Mouse (Mus musculus) ES-E14 (cell line): Measurements from ENCODE around the gene Stx11. TPM values are rescaled to one million over a fixed set of nuclear protein-coding genes. Genes with fewer than 3 reads are reported as not detected.

ENCODE experiments used
- DNase-seq: peaks from one replicate; pipeline ENCODE4 v3.0.0-alpha.2; 2013; ENCODE audit warnings: low read depth, low spot score
- H3K27ac ChIP-seq: 2 replicates; pipeline ENCODE4 v1.5.1; 2012; ENCODE audit warnings: low read depth, mild to moderate bottlenecking, low read length, moderate library complexity, mixed read lengths; ENCODE audit not compliant: poor library complexity, insufficient read depth, severe bottlenecking
- H3K36me3 ChIP-seq: 2 replicates; pipeline ENCODE4 v1.6.1; 2012; ENCODE audit warnings: mild to moderate bottlenecking, low read length, moderate library complexity, mixed read lengths; ENCODE audit not compliant: control insufficient read depth, poor library complexity, insufficient read depth, severe bottlenecking
- H3K4me1 ChIP-seq, 2 experiments: fragments of 150-350 bp in 1 of 2; sonication (generic) in 1 of 2; 2 replicates each; pipeline ENCODE4 v1.6.1; 2012; ENCODE audit warnings: low read length in 2 of 2, mild to moderate bottlenecking in 1 of 2, mixed read lengths in 1 of 2; ENCODE audit not compliant: control insufficient read depth in 2 of 2, insufficient read depth in 2 of 2, poor library complexity in 1 of 2
- H3K4me3 ChIP-seq, 2 experiments: fragments of 150-350 bp in 1 of 2; sonication (generic) in 1 of 2; 2 replicates each; pipeline ENCODE4 v1.5.1; 2012; ENCODE audit warnings: low read length in 2 of 2, low read depth in 1 of 2, mild to moderate bottlenecking in 1 of 2, mixed read lengths in 1 of 2; ENCODE audit not compliant: insufficient read depth in 1 of 2, poor library complexity in 1 of 2, severe bottlenecking in 1 of 2
- H3K9ac ChIP-seq: 2 replicates; pipeline ENCODE4 v1.6.1; 2012; ENCODE audit warnings: low read depth, mild to moderate bottlenecking, low read length, mixed read lengths; ENCODE audit not compliant: poor library complexity, insufficient read depth, severe bottlenecking
- H3K9me3 ChIP-seq: fragments of 150-350 bp; sonication (generic); 2 replicates; pipeline ENCODE4 v1.6.1; 2012; ENCODE audit warnings: low read depth, mild to moderate bottlenecking, low read length; ENCODE audit not compliant: control insufficient read depth, insufficient read depth
- CHD2 ChIP-seq: IDR thresholded peaks from 2 replicates; pipeline ENCODE4 v1.6.1; 2014; ENCODE audit warnings: mild to moderate bottlenecking, low read depth, low read length, inconsistent platforms
- HCFC1 ChIP-seq: IDR thresholded peaks from 2 replicates; pipeline ENCODE4 v1.6.1; 2012; ENCODE audit warnings: low read length, inconsistent platforms, borderline replicate concordance; ENCODE audit not compliant: insufficient read depth
- MAFK ChIP-seq: IDR thresholded peaks from 2 replicates; pipeline ENCODE4 v1.6.1; 2014; ENCODE audit warnings: mild to moderate bottlenecking, low read depth, low read length, inconsistent platforms; ENCODE audit not compliant: insufficient read depth
- ZC3H11A ChIP-seq: IDR thresholded peaks from 2 replicates; pipeline ENCODE4 v1.6.1; 2012; ENCODE audit warnings: low read depth, mild to moderate bottlenecking, inconsistent platforms, low read length, borderline replicate concordance
- ZNF384 ChIP-seq: IDR thresholded peaks from 2 replicates; pipeline ENCODE4 v1.6.1; 2012; ENCODE audit warnings: low read depth, low read length, inconsistent platforms
- in situ Hi-C, 2 experiments: fragments of 600-800 bp; cut with MboI; formaldehyde crosslinking; loops; one replicate each; pipeline ENCODE4 v1.15.1; 2025; ENCODE audit warnings: low sequenced_read_pairs in 2 of 2, inconsistent platforms in 1 of 2; ENCODE audit not compliant: unreplicated experiment in 2 of 2
- total RNA-seq: library from RNA; depleted of rRNA; stranded (reverse); fragments of 300-350 nt; gene quantifications from 2 replicates; pipeline ENCODE4 v1.2.3, GENCODE M21; 2012; rRNA removed

Gene Stx11
- total RNA-seq, 1 experiment, result 2.5 TPM

DNA sequence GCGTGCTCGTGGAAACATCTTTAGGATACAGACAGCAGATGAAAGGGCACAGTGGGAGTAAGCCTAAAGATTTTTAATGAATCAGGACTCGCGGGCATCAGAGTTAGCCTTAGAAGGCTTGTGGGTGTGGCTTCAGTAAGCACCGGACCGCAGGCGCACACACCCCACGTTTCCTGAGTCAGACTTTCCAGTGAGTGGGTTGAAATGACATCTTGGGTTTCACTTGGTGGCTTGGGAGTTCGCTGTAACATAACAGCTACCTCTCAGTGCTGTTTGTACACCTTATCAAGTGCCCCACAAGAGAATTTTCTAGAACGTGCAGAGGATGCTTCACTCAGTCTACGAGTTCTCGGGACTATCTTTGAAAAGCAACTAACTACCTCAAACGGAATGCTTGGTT, 75.7 kb downstream of the Stx11 start:
- Histone ChIP-seq H3K27ac (no peak overlapping the region), H3K4me3 (no peak overlapping the region), H3K9ac (no peak overlapping the region), H3K9me3 (no peaks in the 10 kb centered on the region), H3K4me1 (peaks cover 0 to 2% of the 10 kb centered on the region in 2 experiments; a peak in 1 of 4 replicates), H3K36me3 (no peaks in the 10 kb centered on the region)
- in situ Hi-C loops, result no loop called here
- TF ChIP-seq CHD2, result no peak
- TF ChIP-seq ZNF384, result no peak
- TF ChIP-seq MAFK, result no peak
- TF ChIP-seq HCFC1, result no peak
- no peak for TF ChIP-seq ZC3H11A
- no peak for DNase-seq

Other genes starting within 250 kb of the Stx11 start
- 66.9 and 91.8 TPM in 2 replicates for gene Utrn, start 94.9 kb downstream of the Stx11 start, total RNA-seq
- 34.1 and 37.7 TPM in 2 replicates for gene Sf3b5, start 41.0 kb upstream of the Stx11 start, total RNA-seq
- 1.2 and 13.4 TPM in 2 replicates for gene Plagl1, start 96.2 kb upstream of the Stx11 start, total RNA-seq
- gene Zc2hc1b, start 213.7 kb upstream of the Stx11 start, total RNA-seq, result not detected in 2 replicates
- 34.5 and 38.6 TPM in 2 replicates for gene Ltv1, start 228.9 kb upstream of the Stx11 start, total RNA-seq